Mouse (Mus musculus): Measurements from ENCODE around the gene Bok. TPM values are rescaled to one million over a fixed set of nuclear protein-coding genes. Genes with fewer than 3 reads are reported as not detected.
A peak's percentile ranks its signal among the peaks of the same experiment; 100 is the strongest.

The Bok gene
- total RNA-seq, 4 experiments from 2014 or later, result 0.41 to 1.2 (median 1.0) TPM

DNA sequence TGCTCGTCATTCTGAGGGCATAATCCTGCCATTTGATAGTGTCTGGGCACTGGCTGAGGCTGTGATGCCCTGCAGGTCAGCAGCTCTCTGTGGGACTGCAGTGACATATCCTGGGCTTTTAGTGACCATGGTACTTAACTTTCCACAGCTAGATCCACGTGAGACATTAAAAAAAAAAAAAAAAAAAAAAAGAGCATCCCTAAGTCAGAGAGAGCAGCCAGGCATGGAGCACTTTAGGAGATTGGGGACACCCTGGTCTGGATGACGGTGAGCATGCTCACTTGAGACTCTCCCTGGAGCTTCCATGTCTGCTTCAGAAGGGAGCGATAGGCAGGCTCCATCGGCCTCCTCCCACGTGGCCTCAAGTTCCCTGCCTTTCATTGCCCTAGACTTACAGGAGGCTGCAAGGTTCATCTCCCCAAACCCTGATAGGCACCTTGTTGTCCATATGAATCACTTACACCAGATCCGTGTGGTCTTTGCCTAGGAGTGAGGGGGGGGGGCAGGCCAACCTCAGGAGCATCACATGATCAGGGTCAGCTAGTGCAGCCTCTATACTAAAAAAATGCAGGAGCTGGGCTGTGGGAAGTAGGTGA lies 4.5 kb downstream of the Bok start:
- DNase-seq (ENCODE audit: low spot score in 2 of 2), result no peak

DNA sequence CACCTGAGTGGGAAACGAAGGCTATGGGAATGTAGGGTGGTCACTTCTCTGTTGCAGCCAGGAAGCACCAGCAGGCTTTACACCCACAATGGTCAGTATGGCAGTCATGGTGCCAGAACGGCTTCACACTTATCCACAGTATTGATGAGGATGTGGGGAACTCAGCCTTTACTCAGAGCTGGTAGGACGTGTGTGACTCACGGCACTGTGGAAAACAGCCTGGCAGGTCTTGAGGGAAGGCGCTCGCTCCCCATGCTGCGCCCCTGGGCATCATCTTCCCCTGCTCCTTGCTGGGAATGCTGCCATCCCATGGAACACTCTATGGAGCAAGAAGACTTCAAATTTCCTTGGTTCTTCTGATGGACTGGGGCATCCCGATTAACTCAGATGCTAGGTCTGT lies 5.6 kb downstream of the Bok start:
- DNase-seq (ENCODE audit: low spot score in 2 of 2), result no peak

DNA sequence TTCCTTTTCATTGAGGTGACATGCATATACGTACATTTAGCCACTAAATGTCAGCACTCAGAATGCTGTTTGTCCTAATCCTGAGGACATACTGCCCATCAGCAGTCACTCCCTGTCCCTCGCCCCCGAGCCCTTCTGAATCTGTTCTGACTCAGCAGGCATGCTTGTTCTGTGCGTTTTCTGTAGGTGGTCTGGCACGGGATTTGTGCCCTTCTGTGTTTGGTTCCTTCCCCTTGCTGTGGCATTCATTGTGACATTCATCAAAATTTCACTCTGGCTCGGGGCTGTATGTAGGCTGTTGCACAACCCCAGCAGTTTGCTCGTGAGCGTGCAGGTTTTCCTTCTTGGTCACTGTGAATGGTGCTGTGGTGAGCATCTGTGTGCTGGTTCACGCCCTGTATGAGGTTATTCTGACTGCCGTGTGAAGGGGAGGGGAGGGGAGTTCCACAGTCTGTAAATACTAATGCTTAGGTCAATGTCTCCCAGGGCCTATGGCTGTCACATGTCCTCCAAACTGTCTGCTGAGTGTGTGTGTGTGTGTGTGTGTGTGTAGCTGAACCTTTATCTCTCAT lies 6.4 kb downstream of the Bok start:
- no peak for DNase-seq (ENCODE audit: low spot score in 2 of 2)

DNA sequence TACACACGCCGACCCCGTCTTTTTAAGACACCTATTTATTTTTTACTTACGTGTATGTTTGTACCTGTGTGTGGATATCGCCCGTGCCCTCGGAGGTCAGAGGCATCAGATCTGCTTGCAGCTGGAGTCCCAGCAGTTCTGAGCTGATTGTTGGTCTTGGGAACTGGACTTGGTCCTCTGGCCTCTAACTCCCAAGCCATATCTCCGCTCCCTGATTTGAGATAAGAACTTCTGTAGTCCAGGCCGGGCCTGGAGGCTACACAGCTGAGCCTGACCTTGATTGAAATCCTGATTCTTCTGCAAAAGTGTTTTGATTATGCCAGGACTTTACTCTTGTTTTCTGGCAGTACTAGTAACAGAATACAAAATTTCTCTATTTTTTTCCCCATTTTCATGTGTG lies 7.3 kb downstream of the Bok start:
- DNase-seq (ENCODE audit: low spot score in 2 of 2), result no peak

DNA sequence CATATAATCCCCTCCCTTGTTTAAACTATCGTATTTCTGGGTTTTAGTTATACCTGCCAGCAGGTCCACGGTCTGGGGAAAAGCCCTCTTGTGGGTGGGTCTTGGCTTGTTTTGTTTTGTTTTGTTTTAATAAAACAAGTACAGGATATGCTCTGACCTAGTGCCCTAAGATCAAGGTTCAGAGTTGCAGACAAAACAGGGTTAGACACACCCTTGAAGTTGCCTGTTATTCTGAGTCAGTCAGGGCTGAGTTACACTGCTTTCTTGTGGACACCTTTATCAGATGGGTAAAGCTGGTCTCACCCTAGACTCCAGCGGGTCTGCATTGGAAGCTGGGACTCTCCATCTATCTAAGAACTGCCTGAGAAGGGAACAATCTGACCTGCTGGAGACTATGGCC lies 8.0 kb downstream of the Bok start:
- no peak for DNase-seq (ENCODE audit: low spot score in 2 of 2)

DNA sequence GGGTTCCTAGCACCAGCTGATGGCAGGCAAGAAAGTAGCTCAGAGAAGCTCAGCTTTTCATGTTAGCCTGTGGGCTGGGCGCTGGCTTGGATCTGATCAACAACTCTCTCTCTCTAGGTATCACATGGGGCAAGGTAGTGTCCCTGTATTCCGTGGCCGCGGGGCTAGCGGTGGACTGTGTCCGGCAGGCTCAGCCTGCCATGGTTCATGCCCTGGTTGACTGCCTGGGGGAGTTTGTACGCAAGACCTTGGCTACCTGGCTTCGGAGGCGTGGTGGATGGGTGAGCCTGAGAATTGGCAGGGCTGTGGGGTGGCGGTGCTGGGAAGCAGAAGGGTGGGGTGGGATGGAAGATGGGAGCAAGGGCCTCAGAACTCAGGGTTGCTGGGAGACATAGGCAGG lies 8.5 kb downstream of the Bok start:
- DNase-seq (ENCODE audit: low spot score in 2 of 2), result no peak

DNA sequence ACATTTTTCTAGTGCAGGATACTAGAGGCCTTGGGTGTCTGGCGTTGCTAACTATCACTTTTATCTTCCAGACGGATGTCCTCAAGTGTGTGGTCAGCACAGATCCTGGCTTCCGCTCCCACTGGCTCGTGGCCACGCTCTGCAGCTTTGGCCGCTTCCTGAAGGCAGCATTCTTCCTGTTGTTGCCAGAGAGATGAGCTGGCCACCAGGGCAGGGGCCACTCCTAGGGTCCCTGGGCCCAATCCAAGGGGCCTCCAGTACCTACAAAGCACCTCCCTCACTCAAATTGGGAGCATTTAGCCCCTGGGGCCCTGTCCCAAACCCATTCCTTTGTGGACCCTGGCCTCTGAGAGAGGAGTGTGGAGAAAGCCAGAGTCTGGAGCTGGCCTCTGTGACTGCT lies 9.5 kb downstream of the Bok start:
- peak; percentile 32 to 64 for DNase-seq (ENCODE audit: low spot score in 2 of 2)

DNA sequence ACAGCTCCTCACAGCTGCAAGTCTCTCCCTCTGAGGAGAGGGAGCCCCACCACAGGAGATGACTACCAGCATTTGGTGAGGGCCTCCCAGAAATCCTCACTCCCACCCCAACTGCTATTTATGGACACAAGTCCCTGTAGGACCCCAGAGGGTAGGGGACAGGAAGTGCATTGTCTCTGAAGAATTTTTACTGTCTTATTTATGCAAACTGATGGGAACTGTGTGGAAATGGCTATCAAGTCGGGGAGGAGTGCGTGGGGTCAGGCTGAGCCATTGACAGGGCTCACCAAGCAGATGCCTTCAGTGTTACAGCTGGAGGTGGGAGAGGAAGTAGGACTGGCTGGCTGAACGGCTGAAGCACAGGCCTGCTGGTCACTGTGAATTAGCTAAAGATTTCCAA lies 11.9 kb downstream of the Bok start:
- no peak for DNase-seq (ENCODE audit: low spot score in 2 of 2)

DNA sequence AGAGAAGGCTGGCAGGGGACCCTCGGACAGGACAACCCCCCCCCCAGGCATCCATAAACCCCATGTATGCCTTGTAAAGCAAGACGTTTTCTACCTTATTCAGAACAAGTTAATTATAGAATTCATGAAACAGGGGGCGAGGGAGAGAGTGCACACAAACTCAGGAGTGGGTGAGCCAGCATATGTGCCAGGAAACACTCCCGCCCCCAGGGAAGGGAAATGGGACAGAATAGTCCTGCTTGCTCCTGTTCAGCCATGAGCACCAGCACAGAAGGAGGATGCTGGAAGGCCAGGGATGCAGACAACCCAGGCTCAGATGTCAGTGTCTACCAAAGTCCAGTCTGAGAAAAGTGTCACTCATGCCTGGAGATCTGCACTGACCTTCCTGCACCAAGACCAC lies 13.7 kb downstream of the Bok start:
- no peak for DNase-seq (ENCODE audit: low spot score in 2 of 2)

DNA sequence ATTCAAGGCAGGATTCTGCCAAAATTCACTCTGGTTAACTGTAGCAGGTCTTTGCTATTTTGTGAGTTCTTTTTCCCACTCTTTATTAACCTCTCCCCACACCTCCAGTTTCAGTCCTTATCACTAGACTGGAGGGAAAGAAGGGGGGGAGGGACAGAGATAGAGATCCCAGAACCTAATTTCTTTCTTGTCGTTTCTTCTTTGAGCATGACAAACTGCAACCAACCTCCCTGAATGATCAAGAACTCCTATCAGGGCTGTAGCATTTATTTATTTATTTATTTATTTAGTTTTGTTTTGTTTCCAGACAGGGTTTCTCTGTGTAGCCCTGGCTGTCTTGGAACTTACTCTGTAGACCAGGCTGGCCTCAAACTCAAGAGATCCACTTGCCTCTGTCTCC lies 16.6 kb downstream of the Bok start:
- DNase-seq (ENCODE audit: low spot score in 2 of 2), result no peak

DNA sequence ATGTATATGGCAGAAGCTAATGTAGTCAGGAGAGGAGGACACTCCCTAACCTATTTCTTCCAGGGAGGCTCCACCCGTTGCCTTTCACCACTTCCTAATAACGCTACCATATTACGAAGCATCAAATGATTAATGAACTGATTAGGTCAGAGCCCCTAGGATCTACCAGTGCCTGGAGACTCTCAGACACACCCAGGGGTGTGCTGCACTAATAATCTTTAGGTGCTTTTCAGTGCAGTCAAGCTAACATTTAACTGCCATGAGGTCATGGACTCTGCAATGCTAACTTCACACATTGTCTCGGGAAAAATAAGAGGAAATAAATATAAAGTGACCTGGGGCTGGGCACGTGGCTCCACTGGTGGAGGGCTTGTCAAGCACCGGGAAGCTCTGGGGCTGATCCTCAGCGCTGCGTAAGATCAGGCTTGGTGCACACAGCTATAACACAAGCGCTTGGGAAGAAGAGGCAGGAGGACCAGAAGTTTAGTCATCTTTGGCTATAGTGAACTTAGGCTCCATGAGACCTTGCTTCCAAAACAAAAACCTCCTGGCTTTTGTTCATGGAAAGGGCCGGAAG lies 18.1 kb downstream of the Bok start:
- DNase-seq (ENCODE audit: low spot score in 2 of 2), result no peak

DNA sequence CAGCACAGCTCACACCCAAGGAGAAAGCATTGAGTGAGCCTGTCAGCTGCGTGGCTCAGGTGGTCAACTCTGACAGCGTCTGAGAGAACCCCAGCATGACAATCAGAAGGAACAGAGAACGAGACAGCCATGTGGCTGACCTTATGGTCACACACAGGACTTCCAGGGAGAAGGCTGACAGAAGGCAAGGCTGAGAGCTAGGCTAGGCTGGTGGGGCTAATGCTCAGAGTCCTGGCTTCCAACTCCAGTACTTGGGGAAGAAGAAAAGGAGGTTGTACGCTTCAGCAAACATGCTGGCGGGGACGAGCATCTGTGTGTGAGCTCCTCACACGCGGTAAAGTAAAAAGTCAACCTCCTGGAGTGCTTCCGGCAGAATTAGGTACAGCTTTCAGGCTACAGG lies 18.9 kb downstream of the Bok start:
- no peak for DNase-seq (ENCODE audit: low spot score in 2 of 2)

DNA sequence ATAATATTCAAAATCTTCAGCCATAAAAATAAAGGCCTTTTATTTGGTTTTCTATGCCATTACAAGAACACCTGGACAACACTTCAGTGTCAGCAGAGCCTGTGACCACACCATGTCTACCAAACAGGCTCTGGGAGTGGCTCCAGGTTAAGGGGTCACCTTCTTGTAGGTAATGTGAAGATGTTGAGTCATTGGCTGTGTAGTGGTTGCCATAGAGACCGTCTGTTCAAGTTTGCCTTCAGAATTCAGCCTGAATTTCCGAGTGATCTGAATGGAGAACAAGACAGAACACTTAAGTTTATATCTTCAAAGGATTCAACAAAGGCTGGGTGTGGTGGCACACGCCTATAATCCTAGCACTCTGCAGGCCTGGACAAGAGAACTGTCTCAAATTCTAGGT lies 19.9 kb downstream of the Bok start:
- DNase-seq (ENCODE audit: low spot score in 2 of 2), result no peak

DNA sequence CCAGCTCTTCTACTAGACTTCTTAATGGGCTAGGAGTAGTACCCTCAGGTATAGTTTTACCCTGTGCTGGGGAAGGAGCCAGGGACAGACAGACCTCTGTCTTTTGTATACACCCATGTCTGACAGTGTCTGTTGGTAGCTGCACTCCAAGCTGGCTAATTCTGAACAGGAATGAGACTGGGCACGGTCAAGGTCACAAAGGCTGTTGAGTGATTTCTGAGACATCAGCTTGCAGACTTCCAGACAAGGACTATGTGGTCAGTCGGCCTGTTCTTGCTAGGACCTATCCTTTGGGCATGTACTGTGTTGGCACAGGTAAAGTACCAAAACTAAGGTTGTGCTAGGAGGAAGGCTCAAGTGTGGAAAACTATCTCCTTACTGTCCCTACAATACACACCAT lies 30.7 kb downstream of the Bok start:
- no peak for DNase-seq (ENCODE audit: low spot score in 2 of 2)

DNA sequence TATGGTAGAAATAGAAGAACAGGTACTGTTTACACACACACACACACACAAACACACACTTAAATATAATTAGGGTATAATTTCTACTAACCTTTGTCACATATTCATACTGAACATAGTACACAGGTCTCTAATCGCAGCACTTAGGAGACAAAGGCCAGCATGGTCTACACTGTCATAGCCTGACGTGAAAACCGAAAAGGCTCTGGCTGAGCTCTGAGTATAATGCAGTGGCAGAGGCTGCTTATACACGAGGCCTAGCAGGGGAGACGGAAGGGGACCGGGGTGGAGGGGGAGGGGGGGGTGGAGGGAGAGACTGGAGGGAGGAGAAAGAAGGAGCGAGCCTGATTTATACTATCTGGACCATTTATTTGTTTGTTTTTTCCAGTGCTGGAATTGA lies 36.1 kb downstream of the Bok start:
- no peak for DNase-seq (ENCODE audit: low spot score in 2 of 2)

DNA sequence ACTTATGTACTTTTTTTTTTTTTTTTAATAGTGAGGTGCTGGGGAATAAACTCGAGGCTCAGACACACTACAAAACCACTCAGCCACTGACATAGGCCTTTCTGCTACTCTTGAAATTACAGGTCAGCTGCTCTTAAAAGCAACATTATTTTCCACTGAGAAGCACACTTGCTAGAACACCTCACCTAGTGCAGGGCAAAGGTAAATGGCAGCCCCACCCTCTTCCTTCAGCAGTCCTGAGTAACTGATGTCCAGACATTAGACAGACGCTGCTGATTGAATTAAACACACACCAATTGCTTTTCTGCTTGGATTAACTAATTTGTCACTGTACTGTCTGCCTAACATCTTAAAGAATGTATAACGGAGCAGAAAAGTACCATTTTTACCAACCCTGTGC lies 39.2 kb downstream of the Bok start:
- DNase-seq (ENCODE audit: low spot score in 2 of 2), result no peak

DNA sequence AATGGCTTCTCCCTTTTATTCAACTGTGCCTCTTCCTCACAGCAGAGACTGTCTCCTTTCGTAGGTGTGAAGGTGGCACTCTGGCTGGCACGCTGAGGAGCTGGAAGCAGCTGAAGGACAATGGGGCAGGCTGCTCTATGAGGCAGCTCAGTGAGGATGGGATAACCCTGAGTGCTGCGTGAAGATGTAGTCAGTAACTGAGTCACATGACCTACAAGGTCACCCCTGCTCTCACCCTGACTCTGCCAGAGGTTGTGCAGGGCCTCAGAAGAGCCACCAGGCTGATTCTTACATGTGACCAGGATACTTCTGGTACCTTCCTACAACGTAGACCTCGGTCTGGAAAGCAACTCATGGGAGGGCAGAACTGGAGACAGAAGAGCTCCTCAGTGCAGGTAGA lies 40.2 kb downstream of the Bok start:
- DNase-seq (ENCODE audit: low spot score in 2 of 2), result no peak

DNA sequence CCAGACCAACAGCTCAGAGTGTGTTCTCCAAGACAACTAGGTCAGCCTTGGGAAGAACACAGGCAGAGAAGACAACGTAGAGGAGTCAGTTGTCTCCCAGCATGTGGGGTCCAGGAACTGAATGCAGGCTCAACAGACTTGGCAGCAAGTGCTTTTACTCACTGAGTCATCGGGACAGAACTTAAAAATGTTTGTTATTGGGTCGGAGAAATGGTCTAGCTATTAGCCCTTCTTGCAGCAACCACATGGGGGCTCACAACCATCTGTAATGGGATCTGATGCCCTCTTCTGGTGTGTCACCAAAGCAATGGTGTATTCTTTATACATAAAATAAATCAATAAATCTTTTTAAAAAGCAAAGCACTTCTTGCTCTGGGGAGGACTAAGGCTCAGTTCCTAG lies 40.7 kb downstream of the Bok start:
- no peak for DNase-seq (ENCODE audit: low spot score in 2 of 2)

DNA sequence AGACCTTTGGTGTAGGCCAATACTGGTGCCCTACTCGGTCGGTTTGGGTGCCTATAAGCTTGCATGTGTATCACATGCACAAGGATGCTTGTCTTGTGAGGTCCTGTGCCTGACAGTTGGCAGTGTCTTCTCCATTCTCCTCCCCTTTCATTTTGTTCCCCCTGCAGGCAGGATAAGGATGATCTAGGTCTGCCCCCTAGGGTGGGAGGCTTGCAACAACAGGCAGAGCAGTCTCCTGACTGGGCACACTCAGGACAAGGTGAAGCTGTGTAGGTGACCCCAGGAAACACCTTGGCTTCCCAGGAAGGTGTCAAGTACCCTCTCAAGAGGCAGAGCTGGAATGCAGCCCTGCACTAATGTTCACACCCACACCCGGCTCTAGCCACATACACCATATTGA lies 41.5 kb downstream of the Bok start:
- peak; percentile 20 to 24 for DNase-seq (ENCODE audit: low spot score in 2 of 2)

DNA sequence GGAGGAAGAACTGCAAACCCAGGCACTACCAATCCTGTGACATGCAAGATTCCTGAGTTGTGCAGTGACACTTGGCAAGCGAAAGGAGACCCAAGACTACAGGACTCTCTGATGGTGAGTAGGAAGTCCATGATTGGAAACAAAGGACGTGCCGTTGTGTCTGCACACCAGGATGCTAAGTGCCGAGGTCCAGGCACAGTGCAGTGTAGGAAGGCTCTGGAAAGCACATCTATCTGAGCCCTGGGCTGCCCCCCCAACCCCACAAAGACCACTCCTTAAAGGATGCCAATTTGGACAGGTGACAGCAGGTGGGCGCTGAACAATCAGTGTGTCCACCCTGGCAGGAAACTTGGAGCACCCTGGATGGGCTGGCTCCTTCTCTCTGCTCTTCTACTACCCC lies 45.6 kb downstream of the Bok start:
- no peak for DNase-seq (ENCODE audit: low spot score in 2 of 2)

DNA sequence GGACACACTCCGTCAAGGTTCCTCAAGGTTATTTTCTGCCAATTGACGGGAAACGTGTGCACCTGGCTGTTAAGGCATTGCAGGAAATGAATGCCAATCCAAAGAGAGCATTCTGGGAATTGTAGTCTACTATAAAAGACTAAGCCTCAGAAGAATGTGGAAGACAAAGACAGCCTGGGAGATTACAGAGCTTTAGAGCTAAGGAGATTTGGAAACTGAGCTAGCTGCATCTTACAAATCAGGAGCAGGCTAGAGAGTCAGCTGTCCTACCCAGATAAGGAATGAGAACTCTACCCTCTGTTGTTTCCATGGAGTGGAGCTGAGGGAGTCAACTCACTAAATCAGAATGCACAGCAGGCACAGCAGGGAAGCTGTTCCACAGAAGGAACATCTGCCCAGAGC lies 46.4 kb downstream of the Bok start:
- no peak for DNase-seq (ENCODE audit: low spot score in 2 of 2)

DNA sequence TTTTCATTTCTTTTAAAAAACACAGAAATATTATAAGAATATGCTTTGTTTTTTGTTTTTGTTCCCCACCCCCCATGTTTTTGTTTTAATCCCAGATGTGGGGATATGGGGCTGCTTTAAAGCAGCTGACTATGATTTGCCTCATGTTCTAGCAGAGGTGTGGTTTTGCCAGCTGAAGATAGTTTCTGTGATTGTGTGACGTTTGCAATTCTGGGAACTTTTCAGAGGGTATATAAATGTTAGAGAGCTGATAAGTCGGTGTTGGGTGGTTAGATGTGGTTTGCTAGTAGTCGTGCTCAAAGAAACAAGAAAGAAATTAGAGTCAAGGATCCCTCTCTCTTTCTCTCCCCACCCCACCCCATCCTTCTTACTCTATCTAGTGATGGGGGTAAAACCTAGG lies 50.4 kb downstream of the Bok start:
- no peak for DNase-seq (ENCODE audit: low spot score in 2 of 2)

DNA sequence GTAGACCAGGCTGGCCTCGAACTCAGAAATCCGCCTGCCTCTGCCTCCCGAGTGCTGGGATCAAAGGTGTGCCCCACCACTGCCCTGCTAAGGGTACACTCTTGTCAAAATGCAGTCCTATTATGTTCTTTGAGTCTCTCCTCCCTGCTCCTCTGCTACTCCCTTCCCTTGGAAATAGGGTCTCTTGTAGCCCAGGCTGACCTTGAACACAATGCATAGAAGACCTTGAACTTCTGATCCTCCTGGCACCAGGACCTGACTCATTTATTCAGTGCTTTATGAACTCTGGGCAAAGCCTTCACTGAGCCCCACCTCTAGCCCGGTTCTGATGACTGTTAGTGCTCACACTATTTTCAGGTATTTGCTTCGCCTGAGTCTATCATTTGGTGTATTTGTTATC lies 52.3 kb downstream of the Bok start:
- no peak for DNase-seq (ENCODE audit: low spot score in 2 of 2)

DNA sequence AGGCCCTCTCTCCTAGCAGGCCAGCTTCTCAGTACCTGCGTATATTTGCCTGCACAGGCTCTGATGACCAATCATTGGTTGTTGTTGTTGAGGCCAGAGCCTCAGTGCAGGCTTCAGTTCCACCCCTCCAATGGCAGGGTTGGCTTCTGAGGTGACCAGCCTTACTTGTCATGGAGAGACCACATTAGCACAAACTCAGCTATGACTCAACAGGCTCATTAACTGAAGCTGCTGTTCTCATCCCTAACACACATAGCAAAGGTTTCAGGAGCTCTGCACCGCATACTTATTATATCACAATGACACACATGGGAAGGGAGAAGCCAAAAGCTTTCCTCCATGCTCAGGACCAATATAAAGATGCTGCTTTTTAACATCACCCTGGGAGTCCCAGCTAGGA lies 55.2 kb downstream of the Bok start:
- DNase-seq (ENCODE audit: low spot score in 2 of 2), result no peak

Data from gastrocnemius, adult 8-10 months (tissue).